Mouse (Mus musculus) liver, postnatal 0 days (tissue): ENCODE results near the gene Tspan13.

ENCODE experiments used
- CTCF ChIP-seq: sonication (generic); IDR thresholded peaks from 2 replicates; pipeline ENCODE4 v1.5.1; 2016; ENCODE audit warnings: antibody characterized with exemption, low read depth
- EP300 ChIP-seq: IDR thresholded peaks from 2 replicates; pipeline ENCODE4 v1.6.1; 2016; ENCODE audit warnings: antibody characterized with exemption, low read depth, mild to moderate bottlenecking

GRCm38 (mm10) chr12:35995799-35996198 is 46.5 kb downstream of the Tspan13 start:
- TF ChIP-seq CTCF (peak; percentile 67), EP300 (no peak)
